Mouse (Mus musculus) stomach, postnatal 0 days (tissue): ENCODE results near the gene Dusp22. TPM values are rescaled to one million over a fixed set of nuclear protein-coding genes. Genes with fewer than 3 reads are reported as not detected.

ENCODE experiments used
- ATAC-seq: fragments of 200-750 bp; cut with Nextera tagmentation; 2 replicates; pipeline ENCODE4 v1.8.0; 2017; ENCODE audit not compliant: low FRiP score, low TSS enrichment
- DNase-seq: peaks from one replicate; pipeline ENCODE4 v3.0.0-alpha.2; 2016; ENCODE audit warnings: low spot score
- H3K27ac ChIP-seq: fragments of 300-500 bp; sonication (generic); replicated peaks from 2 replicates; pipeline ENCODE4 v1.5.1; 2014; ENCODE audit warnings: mild to moderate bottlenecking, control low read depth
- H3K27me3 ChIP-seq: fragments of 300-500 bp; sonication (generic); 2 replicates; pipeline ENCODE4 v1.6.1; 2014; ENCODE audit warnings: low read length; ENCODE audit not compliant: control insufficient read depth, insufficient read depth
- H3K36me3 ChIP-seq: fragments of 300-500 bp; sonication (generic); 2 replicates; pipeline ENCODE4 v1.6.1; 2014; ENCODE audit warnings: low read length, mixed read lengths; ENCODE audit not compliant: control insufficient read depth, insufficient read depth
- H3K4me1 ChIP-seq: fragments of 300-500 bp; sonication (generic); replicated peaks from 2 replicates; pipeline ENCODE4 v1.6.1; 2014; ENCODE audit warnings: antibody characterized with exemption; ENCODE audit not compliant: control insufficient read depth, insufficient read depth
- H3K4me2 ChIP-seq: fragments of 300-500 bp; sonication (generic); replicated peaks from 2 replicates; pipeline ENCODE4 v1.6.1; 2014; ENCODE audit warnings: low read depth, mild to moderate bottlenecking, control low read depth, moderate library complexity
- H3K4me3 ChIP-seq: fragments of 300-500 bp; sonication (generic); 2 replicates; pipeline ENCODE4 v1.5.1; 2014; ENCODE audit warnings: low read depth, low read length, control low read depth
- H3K9ac ChIP-seq: fragments of 300-500 bp; sonication (generic); 2 replicates; pipeline ENCODE4 v1.6.1; 2014; ENCODE audit warnings: mild to moderate bottlenecking, low read length, control low read depth, mixed read lengths
- H3K9me3 ChIP-seq: fragments of 300-500 bp; sonication (generic); 2 replicates; pipeline ENCODE4 v1.6.1; 2016; ENCODE audit warnings: low read length; ENCODE audit not compliant: control insufficient read depth
- CTCF ChIP-seq: IDR thresholded peaks from 2 replicates; pipeline ENCODE4 v1.5.1; 2016; ENCODE audit warnings: antibody characterized with exemption, low read depth, mild to moderate bottlenecking, moderate library complexity
- EP300 ChIP-seq: optimal IDR thresholded peaks from 2 replicates; pipeline ENCODE3; 2016; ENCODE audit warnings: antibody characterized with exemption
- whole genome bisulfite sequencing: fragments of 180-500 bp; shearing (Covaris S2); extraction: QIAGEN DNeasy Blood & Tissue Kit; methylation state at CpG from one replicate; pipeline ENCODE4 v1.1.7; 2014; 5-methylcytosine and 5-hydroxymethylcytosine counted together
- polyA plus RNA-seq: library from polyadenylated mRNA; unstranded; fragments of >200 nt; fragmentation: Nextera tagmentation; extraction: Ambion mirVana; gene quantifications from 2 replicates; pipeline ENCODE4 v1.2.1, GENCODE M21; 2015

The Dusp22 gene
- polyA plus RNA-seq, 1 experiment from 2014 or later = 49.2 TPM

DNA sequence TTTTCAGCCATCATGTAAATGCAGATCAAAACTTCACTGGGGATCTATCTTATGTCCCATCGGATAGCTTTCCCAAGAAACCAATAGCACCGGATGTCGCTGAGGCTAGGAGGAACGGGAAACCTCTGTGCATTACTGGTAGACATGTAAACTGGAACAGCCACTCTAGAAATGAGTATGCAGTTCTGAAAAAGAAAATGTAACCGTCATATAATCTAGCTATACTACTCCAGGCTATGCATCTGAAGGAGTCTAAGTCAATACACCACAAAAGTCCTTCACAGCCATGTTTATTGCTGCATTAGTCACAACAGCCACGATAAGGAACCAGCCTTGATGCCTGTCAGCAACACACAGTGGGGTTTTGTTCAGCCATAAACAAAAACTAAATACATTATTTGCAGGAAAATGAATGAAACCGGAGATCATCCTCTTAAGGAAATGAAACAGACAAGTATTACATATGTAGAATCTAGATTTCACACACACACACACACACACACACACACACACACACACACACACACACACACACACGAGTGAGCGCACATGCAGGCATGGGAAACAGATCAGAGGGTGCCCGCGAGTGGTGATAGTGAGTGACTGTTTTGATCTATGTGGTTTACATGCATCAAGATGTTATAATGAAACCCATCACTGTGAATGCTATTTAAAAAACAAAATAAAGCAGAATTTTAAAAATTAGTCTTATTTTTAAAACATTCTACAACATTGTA lies 73.1 kb downstream of the Dusp22 start:
- TF ChIP-seq CTCF (no peak), EP300 (no peak)
- Histone ChIP-seq H3K4me1 (no peaks in the 10 kb centered on the region), H3K9ac (no peak overlapping the region), H3K9me3 (no peaks in the 10 kb centered on the region), H3K4me2 (no peak overlapping the region), H3K4me3 (no peak overlapping the region), H3K36me3 (no peaks in the 10 kb centered on the region), H3K27ac (no peak overlapping the region), H3K27me3 (no peaks in the 10 kb centered on the region)
- 83% methylated on average over 11 of the region's 11 CpGs for WGBS
- DNase-seq (no peak), ATAC-seq (no peak)

DNA sequence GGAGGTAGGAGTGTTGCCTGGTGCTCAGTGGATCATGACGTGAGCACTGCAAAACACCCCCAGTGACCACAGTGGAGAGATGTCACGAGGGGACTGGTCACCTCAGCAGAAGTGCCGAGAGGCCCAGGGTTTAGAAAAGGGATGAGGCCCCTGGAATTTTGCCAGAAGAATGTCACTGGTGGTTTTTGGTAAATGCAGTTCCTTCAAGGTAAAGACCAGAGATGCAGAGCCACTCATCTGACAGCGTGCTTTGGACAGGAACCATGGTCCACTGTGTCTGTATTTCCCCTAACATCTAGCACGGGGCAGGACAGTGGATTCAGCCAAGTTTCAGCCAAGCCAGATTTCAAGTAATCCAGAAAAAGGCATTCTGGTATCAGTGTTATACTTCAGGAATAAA lies 76.9 kb downstream of the Dusp22 start:
- TF ChIP-seq EP300 (no peak), CTCF (no peak)
- Histone ChIP-seq H3K27me3 (no peaks in the 10 kb centered on the region), H3K4me3 (no peak overlapping the region), H3K27ac (no peak overlapping the region), H3K36me3 (no peaks in the 10 kb centered on the region), H3K4me1 (no peaks in the 10 kb centered on the region), H3K9ac (no peak overlapping the region), H3K9me3 (no peaks in the 10 kb centered on the region), H3K4me2 (no peak overlapping the region)
- no peak for ATAC-seq
- no peak for DNase-seq
- 78% methylated on average over 5 of the region's 5 CpGs for WGBS

DNA sequence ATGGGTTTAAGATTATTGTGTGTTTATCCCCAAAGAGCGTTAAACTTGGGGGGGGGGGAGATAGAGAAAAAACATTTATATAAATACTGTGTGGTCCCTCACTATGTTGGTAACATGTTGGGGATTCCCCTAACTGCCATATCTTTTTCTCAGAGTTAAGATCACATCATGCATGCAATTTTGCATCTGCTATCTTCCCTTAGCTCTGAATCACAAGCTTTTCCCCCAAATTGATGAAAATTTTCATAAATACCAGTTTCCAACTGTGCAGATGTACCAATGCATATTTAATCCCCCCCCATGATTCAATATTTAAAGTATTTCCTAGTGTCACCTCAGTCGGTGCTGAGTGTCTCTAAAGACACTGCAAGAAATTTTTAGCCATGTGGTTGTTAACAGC lies 77.5 kb downstream of the Dusp22 start:
- Histone ChIP-seq H3K4me1 (no peaks in the 10 kb centered on the region), H3K9ac (no peak overlapping the region), H3K27ac (no peak overlapping the region), H3K4me3 (no peak overlapping the region), H3K36me3 (no peaks in the 10 kb centered on the region), H3K4me2 (no peak overlapping the region), H3K27me3 (no peaks in the 10 kb centered on the region), H3K9me3 (no peaks in the 10 kb centered on the region)
- TF ChIP-seq EP300 (no peak), CTCF (no peak)
- no peak for ATAC-seq
- DNase-seq = no peak
- 76% methylated on average over 2 of the region's 2 CpGs for WGBS

DNA sequence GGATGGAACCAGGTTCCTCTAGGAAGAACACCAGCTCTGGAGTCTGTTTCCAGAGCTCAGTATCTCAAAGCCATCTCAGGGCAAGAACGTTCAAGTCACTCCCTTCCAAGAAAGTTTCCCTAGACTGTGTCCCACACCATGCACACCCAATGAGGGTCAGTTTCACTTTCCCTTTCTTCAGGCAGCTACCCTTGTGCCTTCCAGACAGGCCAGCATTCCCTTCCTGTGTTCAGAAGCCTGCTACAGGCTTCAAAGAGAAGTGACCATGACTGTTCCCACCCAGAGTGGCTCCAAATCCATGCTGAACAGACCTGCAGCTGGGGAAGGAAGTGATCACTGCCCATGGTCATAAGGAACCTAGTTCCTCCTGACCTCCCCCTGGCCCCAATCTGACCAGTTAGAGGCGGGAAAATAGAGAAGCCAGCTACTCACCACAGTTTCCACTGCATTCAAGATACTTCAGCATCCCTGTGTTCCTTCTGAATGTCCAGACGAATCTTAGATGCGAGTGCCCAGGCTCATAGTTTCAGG lies 78.6 kb downstream of the Dusp22 start:
- no peaks in the 10 kb centered on the region for H3K27me3 ChIP-seq
- H3K9me3 ChIP-seq = no peaks in the 10 kb centered on the region
- H3K4me3 ChIP-seq = no peak overlapping the region
- TF ChIP-seq CTCF = no peak
- 84% methylated on average over 4 of the region's 4 CpGs for WGBS
- DNase-seq (no peak), ATAC-seq (no peak)
- H3K36me3 ChIP-seq = no peaks in the 10 kb centered on the region
- no peaks in the 10 kb centered on the region for H3K4me1 ChIP-seq
- no peak overlapping the region for H3K9ac ChIP-seq
- no peak overlapping the region for H3K27ac ChIP-seq
- no peak overlapping the region for H3K4me2 ChIP-seq

DNA sequence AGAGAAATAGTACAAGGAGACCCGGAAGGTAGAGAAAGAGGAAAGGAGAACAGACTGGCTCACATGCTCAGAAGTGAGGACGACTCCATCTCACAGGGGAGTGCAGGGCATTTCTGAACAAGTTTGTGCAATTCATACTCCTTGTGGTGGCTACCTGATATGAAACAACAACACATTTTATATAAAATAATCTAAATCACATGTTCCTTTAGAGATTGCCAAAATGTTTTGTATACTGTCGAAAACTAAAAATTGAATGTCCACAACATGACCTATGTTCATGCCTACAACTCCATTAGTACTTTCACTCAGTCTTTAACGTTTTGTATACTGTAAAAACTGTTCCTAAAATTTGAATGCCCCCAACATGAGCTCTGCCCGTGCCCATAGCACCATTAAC lies 81.4 kb downstream of the Dusp22 start:
- H3K4me2 ChIP-seq = no peak overlapping the region
- H3K9ac ChIP-seq = no peak overlapping the region
- no peak overlapping the region for H3K27ac ChIP-seq
- TF ChIP-seq EP300 (no peak), CTCF (no peak)
- ATAC-seq (no peak), DNase-seq (no peak)
- WGBS = 77% methylated on average over 5 of the region's 5 CpGs
- no peaks in the 10 kb centered on the region for H3K27me3 ChIP-seq
- H3K4me1 ChIP-seq = no peaks in the 10 kb centered on the region
- H3K36me3 ChIP-seq = no peaks in the 10 kb centered on the region
- no peaks in the 10 kb centered on the region for H3K9me3 ChIP-seq
- H3K4me3 ChIP-seq = no peak overlapping the region

DNA sequence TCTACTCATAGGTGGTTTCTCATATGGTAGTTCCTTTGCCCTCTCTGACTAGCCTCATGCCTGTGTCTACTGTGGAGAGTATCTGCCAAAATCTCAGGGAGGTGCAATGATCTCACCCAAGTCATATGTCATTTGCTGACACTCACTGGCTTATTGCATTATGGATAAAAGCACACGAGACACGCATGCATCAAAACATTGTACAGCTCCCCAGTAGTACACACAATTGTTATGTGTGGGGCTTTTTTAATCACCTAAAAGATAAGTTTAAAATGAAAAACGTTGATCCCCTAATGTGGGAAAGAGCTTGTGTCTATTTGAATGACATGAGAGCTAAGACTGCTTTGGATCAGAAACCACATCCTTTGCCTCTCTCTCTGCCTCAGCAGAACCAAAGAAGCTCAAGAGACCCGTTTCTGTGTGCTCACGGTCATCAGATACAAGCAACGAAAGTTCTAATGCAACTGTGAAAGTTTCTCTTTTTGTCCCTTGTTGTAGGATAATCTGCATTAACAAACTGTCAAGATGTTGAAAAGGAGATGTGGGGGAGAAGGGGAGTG lies 82.7 kb downstream of the Dusp22 start:
- H3K4me3 ChIP-seq = no peak overlapping the region
- TF ChIP-seq CTCF (no peak), EP300 (no peak)
- no peak overlapping the region for H3K9ac ChIP-seq
- H3K27ac ChIP-seq = no peak overlapping the region
- DNase-seq (no peak), ATAC-seq (no peak)
- WGBS = 68% methylated on average over 6 of the region's 6 CpGs
- no peaks in the 10 kb centered on the region for H3K36me3 ChIP-seq
- H3K4me2 ChIP-seq = no peak overlapping the region
- no peaks in the 10 kb centered on the region for H3K4me1 ChIP-seq
- H3K9me3 ChIP-seq = no peaks in the 10 kb centered on the region
- no peaks in the 10 kb centered on the region; the same call in 1 of the 2 replicates for H3K27me3 ChIP-seq
